Mouse (Mus musculus) C2C12 (cell line): ENCODE measurements around the gene Actb.

ENCODE experiments used
- CTCF ChIP-seq: IDR thresholded peaks from one replicate; pipeline ENCODE4 v1.5.1; 2011; ENCODE audit not compliant: control insufficient read depth, insufficient read depth, insufficient read length
- MYOG ChIP-seq: IDR thresholded peaks from one replicate; pipeline ENCODE4 v1.6.1; 2011; ENCODE audit not compliant: control insufficient read depth, insufficient read length; ENCODE audit errors: extremely low read depth

- no peak for TF ChIP-seq CTCF
- TF ChIP-seq MYOG = no peak
Observed at GRCm38 (mm10) chr5:142921074-142921459, 14.5 kb upstream of the Actb start.
